Mouse (Mus musculus) heart, adult 9 months (tissue): ENCODE measurements around the gene Samd8.

Experiments
- DNase-seq, 2 experiments: peaks; one replicate each; pipeline ENCODE4 v3.0.0; 2022; ENCODE audit warnings: low spot score in 2 of 2

The Samd8 gene

DNA sequence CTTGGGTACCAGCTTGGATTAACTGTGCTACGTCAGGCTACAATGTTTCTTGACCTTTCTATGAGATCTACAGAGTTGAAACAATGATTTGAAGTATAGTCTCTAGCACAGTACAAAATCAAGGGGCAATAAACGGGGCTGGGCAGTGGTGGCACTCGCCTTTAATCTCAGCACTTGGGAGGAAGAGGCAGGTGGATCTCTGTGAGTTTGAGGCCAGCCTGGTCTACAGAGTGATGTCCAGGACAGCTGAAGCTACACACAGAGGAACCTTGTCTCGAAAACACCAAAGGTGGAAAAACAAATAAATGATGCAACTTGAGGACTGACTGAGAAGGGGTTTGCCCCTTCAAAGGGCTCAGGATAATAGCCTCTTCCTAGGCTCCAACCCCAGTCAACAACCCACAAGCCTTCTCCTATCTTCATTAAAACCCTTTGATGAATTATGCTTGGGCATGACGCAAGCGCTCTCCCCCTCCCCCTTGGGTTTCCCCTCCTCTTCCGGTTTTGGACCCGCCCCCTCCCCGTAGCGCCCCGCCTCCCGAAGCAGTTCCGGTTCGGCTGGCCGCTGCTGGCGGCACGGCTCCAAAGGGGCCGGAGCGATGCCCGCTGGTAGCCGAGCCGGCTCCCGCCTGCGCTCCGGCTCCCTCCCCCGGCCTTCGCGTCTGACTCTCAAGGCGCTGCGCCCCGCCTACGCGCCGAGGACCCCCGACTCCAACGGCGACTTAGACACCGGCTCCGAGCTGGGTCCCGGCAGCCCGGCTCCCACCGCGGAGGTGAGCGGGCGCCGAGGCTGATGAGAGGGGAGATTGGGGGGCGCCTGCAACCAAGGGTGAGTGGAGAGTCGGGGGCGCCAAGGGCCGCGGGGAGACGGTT, at the start of gene Samd8:
Gene Samd8 (plus strand): TSS at position 524 of the 873 bp plus-strand sequence.
- DNase-seq = peak; percentile 79 to 82

- DNase-seq = no peak
Measured at GRCm38 (mm10) chr14:21702691-21703090, 47.6 kb upstream of the Samd8 start.

DNA sequence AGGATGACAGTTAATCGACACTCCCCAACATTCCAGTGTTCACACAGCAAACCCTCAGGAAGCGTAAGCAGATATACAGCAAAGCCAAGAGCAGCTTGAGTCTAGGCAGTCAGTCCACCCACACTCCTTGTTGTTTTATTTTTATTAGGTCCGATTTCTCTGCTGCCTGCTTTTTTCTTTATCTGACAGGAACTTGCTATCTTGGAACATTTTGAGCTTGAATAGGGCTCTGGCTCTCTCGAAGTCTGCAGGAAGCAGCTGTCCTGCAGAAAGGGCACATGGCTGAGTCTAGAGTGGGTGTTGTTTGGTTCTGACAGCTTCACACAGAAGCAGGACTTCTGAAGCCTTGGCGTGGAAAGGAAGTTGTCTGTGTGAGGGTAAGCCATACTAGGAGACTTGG, 47.1 kb upstream of the Samd8 start:
- DNase-seq = peak; percentile 30 to 72

- no peak for DNase-seq
Measured at GRCm38 (mm10) chr14:21705462-21705861, 44.9 kb upstream of the Samd8 start.

GRCm38 (mm10) chr14:21706759-21707571, 43.4 kb upstream of the Samd8 start:
- DNase-seq = peak; percentile 49 to 63

DNA sequence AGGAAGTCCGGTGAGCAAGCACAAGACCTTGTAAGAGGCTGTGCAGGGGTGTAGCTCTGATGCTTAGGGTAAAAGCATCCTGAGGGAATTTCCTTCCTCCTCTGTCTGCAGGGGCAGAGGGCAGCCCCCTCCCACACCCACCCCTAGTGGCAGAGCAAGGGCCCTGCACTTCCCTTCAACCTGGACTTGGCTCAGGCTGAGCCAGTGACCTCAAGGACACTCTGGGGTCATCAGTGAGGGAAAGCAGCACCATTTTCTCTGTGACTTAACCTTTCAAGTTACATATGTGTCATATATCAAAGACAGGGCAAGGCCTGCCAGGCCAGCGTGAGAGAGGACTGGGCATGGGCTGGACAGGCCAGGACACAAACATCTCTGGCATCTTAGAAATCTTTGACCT, 40.8 kb upstream of the Samd8 start:
- no peak for DNase-seq

DNA sequence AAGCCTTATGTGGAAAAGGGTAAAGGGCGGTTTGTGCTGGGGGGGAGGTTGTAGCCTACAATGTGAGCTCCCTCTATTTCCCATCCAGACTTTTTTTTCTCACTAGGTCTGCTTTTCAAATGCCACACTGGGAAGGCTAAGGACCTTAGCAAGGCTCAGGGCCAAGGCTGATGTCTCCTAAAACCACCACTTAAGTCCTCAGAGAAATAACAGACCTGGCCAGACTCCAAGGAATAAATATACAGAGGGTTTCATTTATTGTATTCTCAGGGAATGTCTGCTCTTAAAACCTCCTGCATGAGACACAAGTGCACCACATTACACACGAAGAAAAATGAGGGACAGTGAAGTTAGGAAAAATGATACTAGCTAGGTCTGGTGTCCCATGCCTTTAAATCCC, 39.1 kb upstream of the Samd8 start:
- DNase-seq = no peak

- no peak for DNase-seq
Measured at GRCm38 (mm10) chr14:21714486-21714885, 35.8 kb upstream of the Samd8 start, which contains the start of gene Dupd1. Gene Dupd1, minus strand, starts transcription at chr14:21714576.

- DNase-seq = no peak
Measured at GRCm38 (mm10) chr14:21719646-21720383, 30.5 kb upstream of the Samd8 start.

GRCm38 (mm10) chr14:21720430-21721205, 29.7 kb upstream of the Samd8 start:
- no peak for DNase-seq

- no peak for DNase-seq
Measured at GRCm38 (mm10) chr14:21722021-21722698, 28.2 kb upstream of the Samd8 start.

GRCm38 (mm10) chr14:21729031-21729732, 21.1 kb upstream of the Samd8 start:
- DNase-seq = no peak

DNA sequence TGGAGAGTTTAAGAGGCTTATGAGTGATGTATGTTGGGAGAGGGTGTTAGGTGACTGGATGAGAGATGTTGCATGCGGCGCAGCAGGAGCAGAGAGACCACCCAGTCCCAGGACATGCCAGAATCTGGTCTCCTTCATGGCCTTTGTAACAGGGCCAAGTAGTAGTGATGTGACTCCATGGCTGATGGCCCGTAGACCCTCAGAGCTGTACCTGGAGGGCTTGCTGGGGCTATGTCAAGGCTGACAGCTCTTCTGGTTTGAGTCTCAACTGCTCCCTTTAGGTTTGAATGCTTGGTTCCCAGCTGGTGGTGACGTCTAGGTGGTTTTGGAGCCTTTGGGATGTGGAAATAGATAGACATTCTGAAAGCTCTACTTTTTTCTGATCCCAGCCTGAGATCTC, 20.4 kb upstream of the Samd8 start:
- DNase-seq = no peak

DNA sequence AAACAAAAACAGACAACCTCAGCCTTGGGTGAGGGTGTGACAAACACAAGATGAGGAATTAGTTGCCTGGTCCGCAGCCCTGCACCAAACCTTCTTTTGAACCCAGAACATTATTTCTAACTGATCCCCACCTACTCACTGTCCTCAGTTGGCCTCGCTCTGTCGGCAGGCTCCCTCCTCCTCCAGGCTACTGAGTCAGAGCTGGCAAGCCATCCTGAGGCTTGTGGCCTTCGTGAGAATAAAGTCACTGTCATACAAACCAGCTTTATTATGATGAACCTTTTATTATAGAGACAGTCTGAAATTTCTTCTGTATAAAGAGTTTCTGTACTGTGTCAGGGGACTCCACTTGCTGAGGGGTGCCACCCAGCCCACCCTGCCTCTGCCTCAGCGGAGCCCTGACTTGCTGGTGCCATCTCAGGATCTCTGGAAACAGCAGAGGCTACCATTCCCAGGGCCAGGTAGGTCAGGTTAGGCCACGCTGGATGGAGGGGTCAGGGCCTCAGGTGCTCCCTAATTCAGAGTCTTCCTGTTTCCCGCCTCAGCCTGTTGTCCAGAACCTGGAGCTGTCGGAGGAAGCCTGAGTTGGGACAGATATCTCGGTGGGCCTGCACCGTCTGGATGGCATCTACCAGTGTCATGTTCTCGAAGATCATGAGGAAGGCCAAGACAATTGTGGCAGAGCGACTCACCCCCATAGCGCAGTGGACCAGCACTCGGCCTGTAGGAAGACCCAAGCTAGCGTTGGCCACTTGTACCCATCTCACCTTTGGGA, 17.0 kb upstream of the Samd8 start:
- DNase-seq = no peak

GRCm38 (mm10) chr14:21740345-21740744, 10.0 kb upstream of the Samd8 start:
- no peak for DNase-seq

- DNase-seq = no peak
Measured at GRCm38 (mm10) chr14:21741314-21741713, 9.0 kb upstream of the Samd8 start.

DNA sequence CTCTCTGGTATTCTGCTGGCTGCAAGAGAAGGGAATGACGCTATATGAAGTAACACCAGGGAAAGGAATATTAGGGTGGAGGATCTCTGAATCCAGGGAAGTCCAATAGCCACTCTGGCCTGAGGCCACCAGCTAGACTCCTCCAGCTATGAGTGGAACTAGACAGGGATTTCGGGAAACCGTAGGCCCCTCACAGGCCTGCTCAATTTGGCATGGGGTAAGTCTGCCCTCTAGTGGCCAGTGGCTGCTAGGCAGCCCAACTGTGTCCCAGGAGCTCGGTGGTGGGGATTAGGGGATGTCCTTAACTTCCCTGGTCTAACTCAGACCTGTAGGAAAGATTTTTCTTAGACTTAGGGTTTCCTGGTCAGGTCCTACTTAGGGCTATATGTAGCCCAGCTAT, 8.5 kb upstream of the Samd8 start:
- peak; percentile 67 to 77 for DNase-seq

DNA sequence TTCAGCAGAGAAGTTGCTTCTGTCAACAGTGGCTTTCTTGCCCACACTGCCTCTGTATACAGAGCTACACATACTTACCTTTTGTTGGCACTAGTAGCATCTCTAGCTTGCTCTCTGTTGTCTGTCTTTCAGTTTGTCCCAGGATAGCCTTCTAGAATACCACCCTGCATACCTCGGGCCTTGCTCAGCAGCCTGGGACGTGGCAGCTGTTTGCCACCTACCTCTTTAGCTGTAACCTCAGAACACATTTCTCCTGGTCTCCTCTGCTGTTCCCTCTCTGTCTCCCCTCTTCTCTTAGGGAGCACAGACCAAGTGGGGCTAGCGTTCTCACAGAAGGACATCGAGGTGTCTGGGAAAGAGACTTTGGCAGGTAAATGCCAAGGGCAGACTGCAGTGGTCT, 7.9 kb upstream of the Samd8 start:
- DNase-seq = no peak

- no peak for DNase-seq
Measured at GRCm38 (mm10) chr14:21744169-21744568, 6.2 kb upstream of the Samd8 start.
